Mouse (Mus musculus) erythroblast, embryonic 14.5 days (primary cell): ENCODE measurements around the gene Rlbp1.
A peak's percentile ranks its signal among the peaks of the same experiment; 100 is the strongest.

Experiments
- GATA1 ChIP-seq: IDR thresholded peaks from 2 replicates; pipeline ENCODE4 v1.6.1; 2012; ENCODE audit warnings: low read length, inconsistent platforms, mixed read lengths
- TAL1 ChIP-seq: IDR thresholded peaks from 3 replicates; pipeline ENCODE4 v1.6.1; 2012; ENCODE audit warnings: low read length, inconsistent platforms, mixed read lengths

DNA sequence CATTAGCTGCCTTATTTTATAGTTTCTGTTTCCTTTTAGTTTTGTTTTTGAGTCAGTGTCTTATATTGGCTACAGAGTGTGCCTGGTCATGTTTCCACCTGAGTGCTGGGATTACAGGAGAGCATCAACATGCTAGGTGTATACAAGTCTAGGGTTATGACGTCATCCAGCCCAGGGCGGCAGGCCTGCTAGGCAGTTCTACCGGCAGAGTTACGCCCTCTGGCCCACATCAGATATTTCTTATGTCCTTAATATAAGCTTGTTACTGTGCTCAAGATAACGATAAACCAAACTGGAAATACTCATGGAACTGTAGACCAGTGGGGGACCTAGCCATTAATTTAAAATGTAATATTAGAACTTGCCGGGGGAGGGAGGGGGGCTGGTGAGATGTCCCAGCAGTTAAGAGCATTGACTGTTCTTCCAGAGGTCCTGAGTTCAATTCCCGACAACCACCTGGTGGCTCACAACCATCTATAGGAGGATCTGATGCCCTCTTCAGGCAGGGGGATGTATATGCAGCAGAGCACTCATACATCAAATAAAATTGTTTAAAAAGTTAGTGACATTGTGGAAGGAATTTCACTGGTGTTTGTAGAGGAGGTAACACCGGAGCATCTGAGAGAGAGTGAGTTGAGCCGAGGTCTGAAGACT, 6.1 kb upstream of the Rlbp1 start:
- TF ChIP-seq TAL1 (no peak), GATA1 (peak; percentile 70)
